Mouse (Mus musculus) CH12.LX (cell line): ENCODE measurements around the gene Fcer1g. TPM values are rescaled to one million over a fixed set of nuclear protein-coding genes. Genes with fewer than 3 reads are reported as not detected.

Experiments used
- DNase-seq: peaks from one replicate; pipeline ENCODE4 v3.0.0-alpha.2; 2013; ENCODE audit errors: extremely low read depth
- H3K27ac ChIP-seq: 2 replicates; pipeline ENCODE4 v1.5.1; 2012; ENCODE audit warnings: low read depth, mild to moderate bottlenecking, control low read depth, moderate library complexity; ENCODE audit not compliant: insufficient read depth
- H3K27me3 ChIP-seq: replicated peaks from 2 replicates; pipeline ENCODE3; 2012; ENCODE audit warnings: inconsistent platforms
- H3K36me3 ChIP-seq, 2 experiments: replicated peaks in 1 of 2; 2 replicates each; pipeline versions ENCODE3 to v1.6.1; 2012; ENCODE audit warnings: inconsistent platforms in 1 of 2, low read length in 1 of 2, mild to moderate bottlenecking in 1 of 2, mixed read lengths in 1 of 2, moderate library complexity in 1 of 2; ENCODE audit not compliant: control insufficient read depth in 1 of 2, insufficient read depth in 1 of 2
- H3K4me1 ChIP-seq, 2 experiments: 2 replicates each; pipeline ENCODE4 v1.6.1; 2012; ENCODE audit warnings: inconsistent platforms in 1 of 2, moderate library complexity in 1 of 2; ENCODE audit not compliant: insufficient read depth in 2 of 2, control insufficient read depth in 1 of 2
- H3K4me2 ChIP-seq: 2 replicates; pipeline ENCODE4 v1.6.1; 2012; ENCODE audit warnings: low read depth, mild to moderate bottlenecking, control low read depth; ENCODE audit not compliant: poor library complexity, insufficient read depth, severe bottlenecking
- H3K4me3 ChIP-seq, 3 experiments: fragments of 150-350 bp in 1 of 3; sonication (generic) in 1 of 3; replicated peaks in 1 of 3; 2 replicates each; pipeline versions ENCODE3 to v1.5.1; 2011 to 2012; ENCODE audit warnings: low read depth in 2 of 3, low read length in 2 of 3, mild to moderate bottlenecking in 2 of 3, moderate library complexity in 2 of 3, control low read depth in 1 of 3, improper control_type of control experiment in 1 of 3, inconsistent platforms in 1 of 3, mixed read lengths in 1 of 3; ENCODE audit not compliant: poor library complexity in 1 of 3
- H3K79me2 ChIP-seq: replicated peaks from 2 replicates; pipeline ENCODE4 v1.6.1; 2012; ENCODE audit warnings: mild to moderate bottlenecking, moderate library complexity; ENCODE audit not compliant: control insufficient read depth, poor library complexity, insufficient read depth, severe bottlenecking; ENCODE audit errors: extremely low read depth
- H3K9ac ChIP-seq: 2 replicates; pipeline ENCODE4 v1.6.1; 2012; ENCODE audit warnings: low read depth, mild to moderate bottlenecking, control low read depth, moderate library complexity; ENCODE audit not compliant: insufficient read depth
- H3K9me3 ChIP-seq: replicated peaks from 2 replicates; pipeline ENCODE3; 2012; ENCODE audit warnings: low read length, inconsistent platforms, mixed read lengths
- BHLHE40 ChIP-seq: IDR thresholded peaks from 2 replicates; pipeline ENCODE4 v1.6.1; 2011; ENCODE audit warnings: mild to moderate bottlenecking, low read depth, low read length, improper control_type of control experiment
- CTCF ChIP-seq, 2 experiments: IDR thresholded peaks in 1 of 2; conservative IDR thresholded peaks in 1 of 2; 2 replicates each; pipeline ENCODE4 v1.5.1; 2011 to 2012; ENCODE audit warnings: low read depth in 2 of 2, low read length in 2 of 2, improper control_type of control experiment in 1 of 2, inconsistent platforms in 1 of 2, mild to moderate bottlenecking in 1 of 2, moderate library complexity in 1 of 2
- E2F4 ChIP-seq: IDR thresholded peaks from 2 replicates; pipeline ENCODE4 v1.6.1; 2011; ENCODE audit warnings: low read depth, low read length, improper control_type of control experiment; ENCODE audit not compliant: insufficient replicate concordance
- ELF1 ChIP-seq: IDR thresholded peaks from 2 replicates; pipeline ENCODE4 v1.6.1; 2014; ENCODE audit warnings: low read depth, mild to moderate bottlenecking, inconsistent platforms, low read length, improper control_type of control experiment
- EP300 ChIP-seq: IDR thresholded peaks from 2 replicates; pipeline ENCODE4 v1.6.1; 2011; ENCODE audit warnings: low read length, improper control_type of control experiment
- IRF4 ChIP-seq: IDR thresholded peaks from 2 replicates; pipeline ENCODE4 v1.6.1; 2014; ENCODE audit warnings: low read depth, mild to moderate bottlenecking, inconsistent platforms, low read length, improper control_type of control experiment
- JUN ChIP-seq: IDR thresholded peaks from 2 replicates; pipeline ENCODE4 v1.6.1; 2011; ENCODE audit warnings: low read depth, mild to moderate bottlenecking, low read length, improper control_type of control experiment, moderate library complexity; ENCODE audit not compliant: insufficient read depth
- KAT2A ChIP-seq: IDR thresholded peaks from 2 replicates; pipeline ENCODE4 v1.6.1; 2012; ENCODE audit warnings: low read length, improper control_type of control experiment, inconsistent platforms; ENCODE audit not compliant: insufficient replicate concordance
- MAX ChIP-seq: IDR thresholded peaks from 2 replicates; pipeline ENCODE4 v1.6.1; 2011; ENCODE audit warnings: low read length, improper control_type of control experiment
- MEF2A ChIP-seq: IDR thresholded peaks from 2 replicates; pipeline ENCODE4 v1.6.1; 2014; ENCODE audit warnings: low read depth, mild to moderate bottlenecking, inconsistent platforms, low read length, improper control_type of control experiment, borderline replicate concordance
- MXI1 ChIP-seq: IDR thresholded peaks from 2 replicates; pipeline ENCODE4 v1.6.1; 2011; ENCODE audit warnings: mild to moderate bottlenecking, low read depth, low read length, improper control_type of control experiment
- MYC ChIP-seq: IDR thresholded peaks from 2 replicates; pipeline ENCODE4 v1.6.1; 2011; ENCODE audit warnings: low read depth, mild to moderate bottlenecking, improper control_type of control experiment, low read length
- NELFE ChIP-seq: IDR thresholded peaks from 2 replicates; pipeline ENCODE4 v1.6.1; 2011; ENCODE audit warnings: low read depth, low read length, improper control_type of control experiment
- PAX5 ChIP-seq: IDR thresholded peaks from 2 replicates; pipeline ENCODE4 v1.6.1; 2012; ENCODE audit warnings: low read length, inconsistent platforms, mixed read lengths
- POLR2A ChIP-seq: IDR thresholded peaks from 2 replicates; pipeline ENCODE4 v1.6.1; 2011; ENCODE audit warnings: low read depth, mild to moderate bottlenecking, improper control_type of control experiment, low read length
- POLR2AphosphoS2 ChIP-seq: IDR thresholded peaks from 2 replicates; pipeline ENCODE4 v1.6.1; 2011; ENCODE audit warnings: low read depth, low read length, improper control_type of control experiment
- RCOR1 ChIP-seq: conservative IDR thresholded peaks from 2 replicates; pipeline ENCODE4 v1.6.1; 2012; ENCODE audit warnings: low read depth, mild to moderate bottlenecking, inconsistent platforms, low read length, improper control_type of control experiment
- SIN3A ChIP-seq: IDR thresholded peaks from 2 replicates; pipeline ENCODE4 v1.6.1; 2012; ENCODE audit warnings: low read length, improper control_type of control experiment, inconsistent platforms
- TBP ChIP-seq: conservative IDR thresholded peaks from 2 replicates; pipeline ENCODE4 v1.6.1; 2011; ENCODE audit warnings: low read depth, low read length, improper control_type of control experiment
- USF2 ChIP-seq: conservative IDR thresholded peaks from 2 replicates; pipeline ENCODE4 v1.6.1; 2011; ENCODE audit warnings: low read depth, low read length, improper control_type of control experiment
- ZNF384 ChIP-seq: IDR thresholded peaks from 2 replicates; pipeline ENCODE4 v1.6.1; 2012; ENCODE audit warnings: low read depth, low read length, improper control_type of control experiment, inconsistent platforms
- dilution Hi-C: fragments of 300-500 bp; cut with MboI; formaldehyde crosslinking; loops from 2 replicates; pipeline ENCODE4 v1.14.3; 2020; ENCODE audit warnings: low sequenced_read_pairs; ENCODE audit not compliant: extremely low pct_unique_long_range_greater_than_20kb, extremely low pct_ligation_motif_present
- in situ Hi-C: fragments of 300-500 bp; cut with MboI; formaldehyde crosslinking; loops from 3 replicates; pipeline ENCODE4 v1.14.3; 2019; ENCODE audit warnings: low sequenced_read_pairs, low pct_ligation_motif_present, low pct_unique_long_range_greater_than_20kb, mixed read lengths
- polyA plus RNA-seq: library from polyadenylated mRNA; unstranded; fragments of >175 nt; gene quantifications from 2 replicates; pipeline ENCODE4 v1.2.1, GENCODE M21; 2012; ENCODE audit warnings: low read depth; ENCODE audit not compliant: insufficient read length
- total RNA-seq, 2 experiments: library from RNA; depleted of rRNA; stranded (reverse); fragments of 300-350 nt in 1 of 2; fragments of >200 nt in 1 of 2; gene quantifications; 2 replicates each; pipeline ENCODE4 v1.2.3; 2012 to 2014

Fcer1g gene
- total and polyA plus RNA-seq, 3 experiments, result 10.1 to 51.2 (median 31.3) TPM

DNA sequence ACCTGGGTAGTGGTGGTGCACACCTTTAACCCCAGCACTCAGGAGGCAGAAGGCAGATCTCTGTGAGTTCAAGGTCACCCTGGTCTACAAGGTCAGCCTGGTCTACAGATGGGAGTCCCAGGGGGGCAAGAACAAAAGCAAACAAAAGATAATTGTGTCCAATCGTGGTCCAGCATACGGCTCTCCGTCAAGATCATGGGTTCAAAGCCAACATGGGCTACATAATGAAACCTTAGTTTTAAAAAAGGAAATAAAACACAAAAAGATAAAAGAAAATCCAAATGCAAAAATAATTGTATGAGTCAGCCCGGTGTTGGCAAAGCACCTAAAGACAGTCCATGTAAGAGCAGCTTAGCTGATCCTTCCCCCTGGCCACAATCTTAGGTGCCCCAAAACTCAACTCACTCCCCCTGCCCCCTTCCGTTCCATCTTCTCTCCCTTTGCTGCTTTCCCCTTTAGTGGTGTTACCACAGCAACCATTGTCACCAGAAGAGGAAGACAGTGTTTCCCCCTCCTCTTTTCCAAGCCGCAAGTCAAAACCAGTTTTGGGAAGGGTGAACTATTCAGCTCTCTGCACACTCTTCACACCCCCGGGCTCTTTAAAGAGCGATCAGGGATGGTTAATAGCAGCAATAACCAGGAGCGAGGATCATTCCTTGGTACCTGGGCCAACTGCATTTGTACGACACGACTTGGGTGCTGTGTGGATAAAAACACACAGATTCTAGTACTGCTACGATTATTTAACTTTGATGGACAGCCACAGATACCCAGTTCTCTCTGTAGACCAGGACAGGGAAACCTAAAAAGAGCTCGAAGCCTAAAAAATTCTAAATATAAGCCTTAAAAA lies 46.1 kb downstream of the Fcer1g start:
- H3K4me1 ChIP-seq, result peaks cover 8 to 15% of the 10 kb centered on the region in 2 experiments
- in situ Hi-C loops, result no loop called here
- no peak for DNase-seq
- no peaks in the 10 kb centered on the region for H3K27me3 ChIP-seq
- dilution Hi-C loops, result no loop called here
- no peak overlapping the region for H3K4me2 ChIP-seq
- H3K27ac ChIP-seq, result no peak overlapping the region
- H3K9ac ChIP-seq, result no peak overlapping the region
- H3K4me3 ChIP-seq, result no peak overlapping the region
- no peaks in the 10 kb centered on the region for H3K79me2 ChIP-seq
- H3K36me3 ChIP-seq, result no peaks in the 10 kb centered on the region
- no peaks in the 10 kb centered on the region for H3K9me3 ChIP-seq
- TF ChIP-seq SIN3A, result no peak
- TF ChIP-seq TBP, result no peak
- no peak for TF ChIP-seq KAT2A
- no peak for TF ChIP-seq POLR2A
- TF ChIP-seq MYC, result no peak
- no peak for TF ChIP-seq E2F4
- no peak for TF ChIP-seq MAX
- no peak for TF ChIP-seq ELF1

DNA sequence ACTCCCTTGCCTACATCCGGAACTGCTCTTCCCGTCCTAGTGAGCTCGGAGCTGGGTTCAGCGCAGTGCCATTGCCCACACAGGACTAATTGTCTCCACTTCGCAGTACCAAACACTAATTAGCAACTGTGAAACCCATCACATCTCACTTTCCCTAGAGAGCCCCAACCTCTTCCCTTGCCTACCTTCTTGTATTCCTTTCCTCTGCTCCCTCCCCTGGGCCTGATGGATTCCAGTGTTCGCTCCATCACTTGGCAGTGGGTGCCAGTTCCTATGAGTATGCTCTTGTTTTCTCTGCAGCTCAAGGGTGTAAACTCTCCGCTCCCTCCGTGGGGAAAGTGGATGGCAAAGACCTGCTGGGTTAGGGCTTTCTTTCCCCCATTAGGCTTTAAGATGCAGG lies 48.5 kb downstream of the Fcer1g start:
- Histone ChIP-seq H3K27ac (no peak overlapping the region), H3K9ac (no peak overlapping the region), H3K36me3 (no peaks in the 10 kb centered on the region), H3K4me3 (no peak overlapping the region), H3K27me3 (no peaks in the 10 kb centered on the region), H3K4me1 (peaks cover 8 to 15% of the 10 kb centered on the region in 2 experiments)
- DNase-seq, result no peak
- TF ChIP-seq NELFE (no peak), POLR2AphosphoS2 (no peak), PAX5 (no peak), USF2 (no peak), JUN (no peak), CTCF (conservative IDR thresholded peaks at IDR 0.05 in 1 of 2, IDR thresholded peaks at IDR 0.05 in 1 of 2; ENCODE audit: low read depth in 2 of 2, low read length in 2 of 2) (no peak), MEF2A (no peak), ZNF384 (no peak), EP300 (no peak), IRF4 (no peak), MYC (no peak), RCOR1 (no peak), MXI1 (no peak), BHLHE40 (no peak)
- TF ChIP-seq, all 38 proteins: peak for 0
- H3K4me2 ChIP-seq, result no peak overlapping the region
- in situ Hi-C loops (no loop called here), dilution Hi-C loops (no loop called here)
- no peaks in the 10 kb centered on the region for H3K79me2 ChIP-seq
- H3K9me3 ChIP-seq, result no peaks in the 10 kb centered on the region
